Comparison of ENCODE assay signal across 13 mouse cellular contexts in genomic region chr11:100559476-100559875, GRCm38 (mm10). TPM values are rescaled to one million over a fixed set of nuclear protein-coding genes. Genes with fewer than 3 reads are reported as not detected.
"Had no signal": no experiment of that assay in that cellular context is flagged by ENCODE, and none has a peak within 500 bp of the region (broad histone marks: within the 10 kb centered on the region; RNA-seq: fewer than 3 reads in every experiment).

No protein-coding gene starts in this region.

- DNase-seq: kidney, postnatal 14 days; left cerebral cortex, postnatal 4 days; lung, adult 2 months; lung, postnatal 36 days; right cerebral cortex, postnatal 4 days; spleen, adult 18-20 months; thymus, adult 18-20 months; thymus, postnatal 14 days had no signal

- H3K27me3 ChIP-seq: kidney, embryonic 15.5 days; limb, embryonic 13.5 days; midbrain, embryonic 15.5 days; neural tube, embryonic 12.5 days had no signal

- H3K4me1 ChIP-seq: limb, embryonic 13.5 days; midbrain, embryonic 15.5 days had no signal

- H3K9me3 ChIP-seq: kidney, embryonic 15.5 days; limb, embryonic 13.5 days; midbrain, embryonic 15.5 days; neural tube, embryonic 12.5 days had no signal

- H3K4me3 ChIP-seq: kidney, embryonic 15.5 days; limb, embryonic 13.5 days; midbrain, embryonic 15.5 days; neural tube, embryonic 12.5 days had no signal

- H3K36me3 ChIP-seq: kidney, embryonic 15.5 days; limb, embryonic 13.5 days; midbrain, embryonic 15.5 days; neural tube, embryonic 12.5 days had no signal

RNA-seq across cellular contexts. Expression of gene Ttc25, which starts 14.1 kb away (rescaled TPM):
- total RNA-seq: monocyte, adult 5-6 weeks had no signal
